Mouse (Mus musculus) frontal cortex, postnatal 36 days (tissue): ENCODE data around the gene Cdh22.
A peak's percentile ranks its signal among the peaks of the same experiment; 100 is the strongest.

Experiments
- DNase-seq, 2 experiments: peaks; one replicate each; pipeline ENCODE4 v3.0.0; 2022; ENCODE audit warnings: low spot score in 2 of 2

Cdh22 gene

GRCm38 (mm10) chr2:165089470-165089869 is 145.2 kb downstream of the Cdh22 start:
- DNase-seq, result no peak

GRCm38 (mm10) chr2:165086634-165087033 is 148.0 kb downstream of the Cdh22 start:
- no peak for DNase-seq

- no peak for DNase-seq
Measured at GRCm38 (mm10) chr2:165081257-165081656, 153.4 kb downstream of the Cdh22 start.

- DNase-seq, result no peak
Measured at GRCm38 (mm10) chr2:165080657-165081056, 154.0 kb downstream of the Cdh22 start.

GRCm38 (mm10) chr2:165078605-165079004 is 156.0 kb downstream of the Cdh22 start:
- no peak for DNase-seq

GRCm38 (mm10) chr2:165078045-165078444 is 156.6 kb downstream of the Cdh22 start:
- DNase-seq, result no peak

GRCm38 (mm10) chr2:165077055-165077454 is 157.6 kb downstream of the Cdh22 start:
- no peak for DNase-seq

GRCm38 (mm10) chr2:165074937-165075336 is 159.7 kb downstream of the Cdh22 start:
- DNase-seq, result peak; percentile 91

GRCm38 (mm10) chr2:165074081-165074884 is 160.4 kb downstream of the Cdh22 start:
- peak; percentile 53 to 66 for DNase-seq

- peak in 1 of 2 experiments; percentile 37 for DNase-seq
Measured at GRCm38 (mm10) chr2:165073381-165073781, 161.3 kb downstream of the Cdh22 start.

GRCm38 (mm10) chr2:165070096-165070816 is 164.4 kb downstream of the Cdh22 start:
- peak; percentile 71 to 80 for DNase-seq

- DNase-seq, result peak in 1 of 2 experiments; percentile 25
Measured at GRCm38 (mm10) chr2:165068806-165069205, 165.8 kb downstream of the Cdh22 start.

GRCm38 (mm10) chr2:165064489-165064888 is 170.2 kb downstream of the Cdh22 start:
- peak; percentile 66 to 83 for DNase-seq

- DNase-seq, result no peak
Measured at GRCm38 (mm10) chr2:165061638-165062433, 172.8 kb downstream of the Cdh22 start.
